8 mouse cellular contexts compared by ENCODE assay signal in the genomic region with DNA sequence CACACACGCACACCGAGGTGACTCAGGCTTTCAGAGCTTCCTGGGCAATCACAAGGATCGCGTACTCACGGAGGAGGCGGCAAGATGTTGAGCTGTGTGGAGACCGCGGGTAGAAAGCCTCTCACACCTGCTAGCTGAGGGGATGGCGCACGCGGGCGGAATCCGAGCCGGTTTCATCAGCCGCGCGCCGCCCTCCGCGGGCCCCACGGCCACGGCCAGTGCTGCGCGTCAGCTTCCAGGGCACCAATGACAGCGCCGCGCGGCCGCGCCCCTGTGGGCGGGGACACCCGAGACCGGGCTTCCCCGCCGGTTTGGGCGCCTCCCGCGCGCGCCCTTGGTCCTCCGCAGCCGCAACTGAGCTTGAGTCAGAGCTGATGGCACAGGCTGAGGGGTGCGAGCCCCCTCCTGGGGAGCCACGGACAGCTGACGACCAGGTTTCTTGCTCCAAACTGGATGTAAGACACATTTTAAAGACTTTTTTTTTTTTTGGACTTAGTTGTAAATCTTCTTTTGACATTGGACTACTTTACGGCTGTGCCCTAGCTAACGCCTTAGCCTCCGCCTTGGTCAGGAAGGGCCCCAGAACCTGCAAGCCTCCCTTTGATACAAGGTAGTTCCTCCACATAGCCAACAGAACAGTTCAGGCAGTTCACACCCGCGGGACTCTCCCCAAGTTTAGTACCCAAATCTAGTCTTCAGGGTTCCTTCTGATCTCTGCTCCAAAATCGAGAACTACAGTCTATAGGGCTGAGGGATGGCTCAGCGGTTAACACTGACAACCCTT. TPM values are rescaled to one million over a fixed set of nuclear protein-coding genes. Genes with fewer than 3 reads are reported as not detected.
DNase-seq lines count a peak whose midpoint lies in the region; ATAC-seq lines count a peak whose summit lies in the region.

Gene Slc7a1 (minus strand): TSS at position 245 of the 784 bp plus-strand sequence.

- H3K9me3 ChIP-seq in heart, embryonic 13.5 days, result no peaks in the 10 kb centered on the region
- no peaks in the 10 kb centered on the region for H3K9me3 ChIP-seq in liver, embryonic 13.5 days (replicated peaks)
- no peaks in the 10 kb centered on the region for H3K9me3 ChIP-seq in stomach, embryonic 16.5 days (replicated peaks; ENCODE audit: control insufficient read depth, low read length)

- H3K36me3 ChIP-seq in heart, embryonic 13.5 days, result peaks cover 13% of the 10 kb centered on the region
- H3K36me3 ChIP-seq in liver, embryonic 13.5 days, result peaks cover 13% of the 10 kb centered on the region
- H3K36me3 ChIP-seq in stomach, embryonic 16.5 days (ENCODE audit: control insufficient read depth, insufficient read depth, low read length), result no peaks in the 10 kb centered on the region

- peaks cover 9% of the 10 kb centered on the region; the same call in 1 of the 2 replicates for H3K27me3 ChIP-seq in heart, embryonic 13.5 days (replicated peaks)
- H3K27me3 ChIP-seq in liver, embryonic 13.5 days, result peaks cover 12% of the 10 kb centered on the region
- no peaks in the 10 kb centered on the region for H3K27me3 ChIP-seq in stomach, embryonic 16.5 days (ENCODE audit: control insufficient read depth, insufficient read depth, low read length)

- H3K4me3 ChIP-seq in heart, embryonic 13.5 days, result peak within 1 kb of the TSS; percentile 69
- peak within 1 kb of the TSS; percentile 94 for H3K4me3 ChIP-seq in liver, embryonic 13.5 days (replicated peaks)
- H3K4me3 ChIP-seq in stomach, embryonic 16.5 days (replicated peaks; ENCODE audit: low read length), result peak within 1 kb of the TSS; percentile 86

- WGBS in heart, embryonic 13.5 days, result 1% methylated on average over 52 of the region's 52 CpGs
- WGBS in liver, embryonic 13.5 days (ENCODE audit: insufficient replicate concordance), result under 1% methylated on average over 52 of the region's 52 CpGs
- WGBS in stomach, embryonic 16.5 days, result 1% methylated on average over 51 of the region's 52 CpGs

- H3K4me1 ChIP-seq in heart, embryonic 13.5 days, result peaks cover 20% of the 10 kb centered on the region
- H3K4me1 ChIP-seq in liver, embryonic 13.5 days (replicated peaks), result peaks cover 30% of the 10 kb centered on the region
- H3K4me1 ChIP-seq in stomach, embryonic 16.5 days (ENCODE audit: control insufficient read depth, insufficient read depth, low read length), result peaks cover 11% of the 10 kb centered on the region; the same call in 1 of the 2 replicates

- ATAC-seq in erythroid progenitor cell, adult 5-6 weeks (replicated peaks; ENCODE audit: low FRiP score, poor library complexity, severe bottlenecking), result peak; percentile 89
- ATAC-seq in heart, embryonic 13.5 days (ENCODE audit: extremely low read depth, insufficient number of reproducible peaks, low FRiP score, low TSS enrichment), result peak; percentile 86
- ATAC-seq in liver, embryonic 13.5 days (ENCODE audit: low read depth), result peak; percentile 95
- peak; percentile 97 for ATAC-seq in stomach, embryonic 16.5 days (ENCODE audit: insufficient read depth, low FRiP score)

- peak within 1 kb of the TSS; percentile 84 for H3K9ac ChIP-seq in heart, embryonic 13.5 days
- peak within 1 kb of the TSS; percentile 94 for H3K9ac ChIP-seq in liver, embryonic 13.5 days
- H3K9ac ChIP-seq in stomach, embryonic 16.5 days (ENCODE audit: low read length), result peak within 1 kb of the TSS; percentile 85

- DNase-seq in CD4-positive helper T cell, adult 2 months (ENCODE audit: low read depth, low spot score), result peak; percentile 97
- DNase-seq in brain, embryonic 18.5 days (ENCODE audit: low read depth, low spot score), result peak; percentile 59
- DNase-seq in kidney, postnatal 14 days, result peak; percentile 94
- DNase-seq in liver, embryonic 13.5 days, result peak; percentile 84
- DNase-seq in neural tube, embryonic 10.5 days (ENCODE audit: extremely low spot score, low spot score), result peak; percentile 83

- H3K27ac ChIP-seq in heart, embryonic 13.5 days (replicated peaks), result peak within 1 kb of the TSS; percentile 62
- peak within 1 kb of the TSS; percentile 89 for H3K27ac ChIP-seq in liver, embryonic 13.5 days
- H3K27ac ChIP-seq in stomach, embryonic 16.5 days (ENCODE audit: low read length), result peak within 1 kb of the TSS; percentile 88

- peak within 1 kb of the TSS; percentile 83 for H3K4me2 ChIP-seq in heart, embryonic 13.5 days
- peak within 1 kb of the TSS; percentile 97 for H3K4me2 ChIP-seq in liver, embryonic 13.5 days
- H3K4me2 ChIP-seq in stomach, embryonic 16.5 days (ENCODE audit: low read depth, low read length), result peak within 1 kb of the TSS; percentile 91

RNA-seq across cellular contexts. Expression of gene Slc7a1, which starts in this region (rescaled TPM):
- 72.5 and 73.9 TPM in 2 replicates for total RNA-seq in erythroid progenitor cell, adult 5-6 weeks (2015; ENCODE audit: low replicate concordance)
- 50.8 and 66.6 TPM in 2 replicates for total RNA-seq in erythroid progenitor cell, adult 5-6 weeks (2017; ENCODE audit: low replicate concordance)
- polyA plus RNA-seq in heart, embryonic 13.5 days (2015; fragmentation: Nextera tagmentation; extraction: Ambion mirVana), result 16.2 and 17.3 TPM in 2 replicates
- 17.7 and 21.5 TPM in 2 replicates for polyA plus RNA-seq in liver, embryonic 13.5 days (2015; fragmentation: Nextera tagmentation; extraction: Ambion mirVana)
- 24.8 and 25.0 TPM in 2 replicates for polyA plus RNA-seq in stomach, embryonic 16.5 days (2015; fragmentation: Nextera tagmentation; extraction: Ambion mirVana)

Comparison
In these comparisons a context has a peak if more than half of its experiments do, and no peak if none do; other contexts are left out.
1. Peak in every context shown above with its lines: DNase-seq, ATAC-seq, H3K4me3 ChIP-seq and H3K27ac ChIP-seq.